ENCODE assay signal across 8 mouse cellular contexts in genomic region chr9:73968641-73969121, GRCm38 (mm10). TPM values are rescaled to one million over a fixed set of nuclear protein-coding genes. Genes with fewer than 3 reads are reported as not detected.
DNase-seq lines count a peak whose midpoint lies in the region; ATAC-seq and TF ChIP-seq lines count a peak whose summit lies in the region.
"Had no signal": no experiment of that assay in that cellular context is flagged by ENCODE, and none has a peak within 500 bp of the region (broad histone marks: within the 10 kb centered on the region; RNA-seq: fewer than 3 reads in every experiment).

Gene Unc13c (minus strand): TSS chr9:73968966.

- peak; percentile 13 for DNase-seq in adrenal gland, postnatal 25 days
- DNase-seq in cerebellum, adult 9-10 months: peak; percentile 71
- DNase-seq in forebrain, postnatal 0 days: peak; percentile 80
- DNase-seq in ovary, postnatal 14 days (ENCODE audit: low spot score): peak; percentile 12
- DNase-seq in T-cell, adult 2 months (ENCODE audit: low spot score): no peak

- H3K4me2 ChIP-seq in forebrain, postnatal 0 days (ENCODE audit: low read depth): peak within 1 kb of the TSS; percentile 63
- peak within 1 kb of the TSS; percentile 59 for H3K4me2 ChIP-seq in intestine, embryonic 15.5 days (replicated peaks)
- peak within 1 kb of the TSS; percentile 63 for H3K4me2 ChIP-seq in limb, embryonic 12.5 days

- WGBS in forebrain, postnatal 0 days: 1% methylated on average over 17 of the region's 17 CpGs
- 3% methylated on average over 17 of the region's 17 CpGs for WGBS in intestine, embryonic 15.5 days
- 1% methylated on average over 17 of the region's 17 CpGs for WGBS in limb, embryonic 12.5 days

- peak; percentile 84 for ATAC-seq in forebrain, postnatal 0 days
- ATAC-seq in intestine, embryonic 15.5 days: 0 out of 2 replicates have a peak, but pooled peaks have one; percentile 56
- no peak; the same call in 1 of the 2 replicates for ATAC-seq in limb, embryonic 12.5 days (ENCODE audit: insufficient number of reproducible peaks, insufficient read depth, low FRiP score, low TSS enrichment, low read depth)

- peak within 1 kb of the TSS; percentile 36 for H3K4me3 ChIP-seq in forebrain, postnatal 0 days (ENCODE audit: low read depth, low read length)
- H3K4me3 ChIP-seq in intestine, embryonic 15.5 days (replicated peaks): peak within 1 kb of the TSS; percentile 22
- H3K4me3 ChIP-seq in limb, embryonic 12.5 days (replicated peaks): peak within 1 kb of the TSS; percentile 33

- H3K9ac ChIP-seq in forebrain, postnatal 0 days: peak within 1 kb of the TSS; percentile 41
- no peak within 1 kb of the TSS for H3K9ac ChIP-seq in intestine, embryonic 15.5 days
- peak within 1 kb of the TSS; percentile 42 for H3K9ac ChIP-seq in limb, embryonic 12.5 days (replicated peaks)

- H3K27ac ChIP-seq in forebrain, postnatal 0 days (ENCODE audit: low read depth, low read length): peak within 1 kb of the TSS; percentile 59
- no peak within 1 kb of the TSS for H3K27ac ChIP-seq in intestine, embryonic 15.5 days
- H3K27ac ChIP-seq in limb, embryonic 12.5 days: no peak within 1 kb of the TSS

- H3K36me3 ChIP-seq in forebrain, postnatal 0 days (ENCODE audit: insufficient read depth): no peaks in the 10 kb centered on the region
- no peaks in the 10 kb centered on the region for H3K36me3 ChIP-seq in intestine, embryonic 15.5 days
- H3K36me3 ChIP-seq in limb, embryonic 12.5 days: no peaks in the 10 kb centered on the region

- peaks cover 3% of the 10 kb centered on the region; the same call in 1 of the 2 replicates for H3K27me3 ChIP-seq in forebrain, postnatal 0 days (ENCODE audit: insufficient read depth, low read length)
- no peaks in the 10 kb centered on the region for H3K27me3 ChIP-seq in intestine, embryonic 15.5 days (replicated peaks)
- peaks cover 14% of the 10 kb centered on the region; the same call in 1 of the 2 replicates for H3K27me3 ChIP-seq in limb, embryonic 12.5 days

- TF ChIP-seq CTCF in forebrain, postnatal 0 days (IDR thresholded peaks at IDR 0.05; ENCODE audit: low read depth): peak; percentile 45

- no peaks in the 10 kb centered on the region for H3K9me3 ChIP-seq in forebrain, postnatal 0 days (ENCODE audit: low read length)
- H3K9me3 ChIP-seq in intestine, embryonic 15.5 days: no peaks in the 10 kb centered on the region
- H3K9me3 ChIP-seq in limb, embryonic 12.5 days: no peaks in the 10 kb centered on the region

- H3K4me1 ChIP-seq in forebrain, postnatal 0 days (ENCODE audit: insufficient read depth): peaks cover 14% of the 10 kb centered on the region
- H3K4me1 ChIP-seq in intestine, embryonic 15.5 days (replicated peaks): peaks cover 7% of the 10 kb centered on the region; the same call in 1 of the 2 replicates
- peaks cover 15% of the 10 kb centered on the region for H3K4me1 ChIP-seq in limb, embryonic 12.5 days (replicated peaks)

RNA-seq across cellular contexts. Expression of gene Unc13c, which starts in this region (rescaled TPM):
- total RNA-seq in adrenal gland, postnatal 25 days (2021): 1.7 and 2.6 TPM in 2 replicates
- 9.6 and 11.8 TPM in 2 replicates for total RNA-seq in forebrain, postnatal 0 days (2014; rRNA removed)
- polyA plus RNA-seq in forebrain, postnatal 0 days (2015; fragmentation: Nextera tagmentation; extraction: Ambion mirVana): 2.2 and 3.8 TPM in 2 replicates
- polyA plus RNA-seq in intestine, embryonic 15.5 days (2015; fragmentation: Nextera tagmentation; extraction: Ambion mirVana): 0.16 and 0.20 TPM in 2 replicates
- polyA plus RNA-seq in limb, embryonic 12.5 days (2016; fragmentation: Nextera tagmentation; extraction: Ambion mirVana): 0.30 and 0.37 TPM in 2 replicates
- total RNA-seq: neutrophil, adult 5-6 weeks had no signal

Comparison
In these comparisons a context has a peak if more than half of its experiments do, and no peak if none do; other contexts are left out.
1. Peak in ATAC-seq, H3K4me3 ChIP-seq and H3K4me2 ChIP-seq in intestine, embryonic 15.5 days; RNA of the gene not detected or under 1 TPM.